Mouse (Mus musculus): ENCODE results near the gene Ankdd1a. TPM values are rescaled to one million over a fixed set of nuclear protein-coding genes. Genes with fewer than 3 reads are reported as not detected.

Gene Ankdd1a
- polyA plus RNA-seq (2015; fragmentation: Nextera tagmentation; extraction: Ambion mirVana) = 0.18 and 0.35 TPM in 2 replicates

DNA sequence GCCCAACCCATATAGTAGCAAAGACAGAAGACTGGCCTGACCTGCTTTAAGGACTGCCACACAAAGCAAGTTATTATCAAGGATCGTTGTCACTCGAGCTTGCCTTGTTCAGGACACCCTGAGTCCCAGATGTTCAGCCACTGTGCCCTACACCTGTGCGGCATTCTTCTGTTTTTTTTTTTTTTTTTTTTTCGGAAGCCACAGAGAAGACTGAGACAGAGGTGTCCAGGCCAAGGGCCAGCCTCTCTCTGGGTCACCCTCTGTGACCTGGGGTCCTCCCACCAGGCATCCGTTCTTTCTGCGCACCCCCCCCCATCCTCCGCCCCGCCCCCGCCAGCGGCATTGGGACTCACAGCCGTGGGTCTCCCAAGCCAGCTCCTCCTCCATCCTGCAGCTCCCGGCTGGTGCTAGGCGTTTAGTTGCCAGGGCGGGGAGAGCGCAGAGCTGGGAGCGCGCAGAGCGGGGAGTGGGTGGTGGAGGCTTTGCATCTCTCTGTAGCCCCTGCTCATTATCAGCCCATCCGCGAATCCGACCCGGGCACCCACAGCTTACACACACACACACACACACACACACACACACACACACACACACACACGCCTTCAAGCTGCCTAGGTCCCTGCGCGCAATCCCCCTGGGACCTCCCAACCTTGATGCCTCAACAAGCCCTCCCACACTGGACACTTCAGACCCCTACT is at the start of gene Ankdd1a:
Gene Ankdd1a, minus strand, starts transcription at position 387 of the 698 bp plus-strand sequence.
- no peak for TF ChIP-seq EP300 (optimal IDR thresholded peaks at IDR 0.05)
- no peak for TF ChIP-seq CTCF (IDR thresholded peaks at IDR 0.05; ENCODE audit: low read depth)
- no peaks in the 10 kb centered on the region for H3K36me3 ChIP-seq (ENCODE audit: control insufficient read depth, insufficient read depth, low read length)
- H3K4me1 ChIP-seq (replicated peaks; ENCODE audit: control insufficient read depth, insufficient read depth) = no peaks in the 10 kb centered on the region
- peak within 1 kb of the TSS; percentile 12; the same call in 1 of the 2 replicates for H3K4me3 ChIP-seq (ENCODE audit: low read depth, low read length)
- 7% methylated on average over 21 of the region's 25 CpGs for WGBS
- H3K27me3 ChIP-seq (ENCODE audit: control insufficient read depth, insufficient read depth, low read length) = no peaks in the 10 kb centered on the region
- no peaks in the 10 kb centered on the region for H3K9me3 ChIP-seq (ENCODE audit: control insufficient read depth, low read length)
- DNase-seq (ENCODE audit: low spot score) (no peak), ATAC-seq (ENCODE audit: low FRiP score, low TSS enrichment) (no peak)
- H3K27ac ChIP-seq (replicated peaks) = no peak within 1 kb of the TSS
- H3K4me2 ChIP-seq (replicated peaks; ENCODE audit: low read depth) = peak within 1 kb of the TSS; percentile 42
- H3K9ac ChIP-seq (ENCODE audit: low read length) = no peak within 1 kb of the TSS

DNA sequence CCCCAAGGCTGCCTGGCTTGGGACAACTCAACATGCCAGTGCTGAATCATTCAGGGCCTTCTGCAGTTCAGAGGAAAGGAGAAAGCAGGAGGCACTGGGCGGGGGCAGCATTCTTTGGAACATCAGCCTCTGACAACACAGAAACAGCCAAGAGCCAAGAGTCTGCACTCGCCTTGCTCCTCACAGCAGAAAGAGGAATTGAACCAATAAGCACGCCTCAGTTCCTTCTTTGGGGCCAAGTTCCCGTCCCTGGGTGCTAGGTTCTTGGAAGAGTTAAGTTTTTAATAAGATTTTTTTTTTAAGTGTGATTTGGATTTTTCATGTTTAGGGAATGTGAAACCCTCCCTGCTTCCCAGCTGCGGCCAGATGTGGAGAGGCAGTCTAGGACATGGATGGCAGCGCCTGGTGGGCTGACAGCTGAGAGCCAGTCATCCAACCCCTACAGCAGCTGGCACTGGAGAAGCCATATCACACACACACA is 49.5 kb upstream of the Ankdd1a start:
- Histone ChIP-seq H3K27ac (replicated peaks) (peak overlapping the region; percentile 81), H3K4me1 (replicated peaks; ENCODE audit: control insufficient read depth, insufficient read depth) (no peaks in the 10 kb centered on the region), H3K4me3 (ENCODE audit: low read depth, low read length) (no peak overlapping the region), H3K27me3 (ENCODE audit: control insufficient read depth, insufficient read depth, low read length) (no peaks in the 10 kb centered on the region), H3K9me3 (ENCODE audit: control insufficient read depth, low read length) (no peaks in the 10 kb centered on the region), H3K36me3 (ENCODE audit: control insufficient read depth, insufficient read depth, low read length) (peaks cover 13% of the 10 kb centered on the region; the same call in 1 of the 2 replicates), H3K4me2 (replicated peaks; ENCODE audit: low read depth) (no peak overlapping the region), H3K9ac (ENCODE audit: low read length) (no peak overlapping the region)
- 42% methylated on average over 6 of the region's 6 CpGs for WGBS
- no peak for TF ChIP-seq EP300 (optimal IDR thresholded peaks at IDR 0.05)
- no peak for TF ChIP-seq CTCF (IDR thresholded peaks at IDR 0.05; ENCODE audit: low read depth)
- no peak for DNase-seq (ENCODE audit: low spot score)
- peak; percentile 60; the same call in 1 of the 2 replicates for ATAC-seq (ENCODE audit: low FRiP score, low TSS enrichment)

DNA sequence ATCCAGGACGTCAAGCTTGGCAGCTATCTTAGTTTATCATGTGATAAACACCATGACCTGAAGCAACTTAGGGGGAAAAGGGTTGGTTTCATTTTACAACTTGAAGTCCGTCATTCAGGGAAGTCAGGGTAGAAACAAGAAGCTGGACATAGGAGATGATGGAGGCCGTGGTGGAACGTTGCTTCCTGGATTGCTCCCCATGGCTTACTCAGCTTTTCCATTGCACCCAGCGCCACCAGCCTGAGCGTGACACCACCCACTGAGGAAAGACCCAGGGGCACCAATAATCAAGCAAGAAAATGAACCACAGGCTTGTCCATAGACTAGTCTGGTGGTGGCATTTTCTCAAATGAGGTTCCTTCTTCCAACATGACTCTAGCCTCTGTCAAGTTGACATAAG is 48.8 kb upstream of the Ankdd1a start:
- 77% methylated on average over 6 of the region's 6 CpGs for WGBS
- TF ChIP-seq EP300 (optimal IDR thresholded peaks at IDR 0.05) (no peak), CTCF (IDR thresholded peaks at IDR 0.05; ENCODE audit: low read depth) (no peak)
- H3K27ac ChIP-seq (replicated peaks) = peak overlapping the region; percentile 81

GRCm38 (mm10) chr9:65564698-65565097 is 44.7 kb upstream of the Ankdd1a start:
- Histone ChIP-seq H3K9me3 (ENCODE audit: control insufficient read depth, low read length) (no peaks in the 10 kb centered on the region), H3K27me3 (ENCODE audit: control insufficient read depth, insufficient read depth, low read length) (no peaks in the 10 kb centered on the region), H3K36me3 (ENCODE audit: control insufficient read depth, insufficient read depth, low read length) (peaks cover 6% of the 10 kb centered on the region; the same call in 1 of the 2 replicates), H3K4me1 (replicated peaks; ENCODE audit: control insufficient read depth, insufficient read depth) (no peaks in the 10 kb centered on the region), H3K4me2 (replicated peaks; ENCODE audit: low read depth) (no peak overlapping the region), H3K4me3 (ENCODE audit: low read depth, low read length) (no peak overlapping the region), H3K27ac (replicated peaks) (no peak overlapping the region), H3K9ac (ENCODE audit: low read length) (no peak overlapping the region)
- ATAC-seq (ENCODE audit: low FRiP score, low TSS enrichment) (no peak), DNase-seq (ENCODE audit: low spot score) (no peak)
- TF ChIP-seq EP300 (optimal IDR thresholded peaks at IDR 0.05) (no peak), CTCF (IDR thresholded peaks at IDR 0.05; ENCODE audit: low read depth) (no peak)
- WGBS = 95% methylated on average over 2 of the region's 2 CpGs

More for the DNA sequence above, 48.8 kb upstream of the Ankdd1a start:
- H3K27me3 ChIP-seq (ENCODE audit: control insufficient read depth, insufficient read depth, low read length) = no peaks in the 10 kb centered on the region
- no peak for DNase-seq (ENCODE audit: low spot score)
- peaks cover 13% of the 10 kb centered on the region; the same call in 1 of the 2 replicates for H3K36me3 ChIP-seq (ENCODE audit: control insufficient read depth, insufficient read depth, low read length)
- no peaks in the 10 kb centered on the region for H3K9me3 ChIP-seq (ENCODE audit: control insufficient read depth, low read length)
- ATAC-seq (ENCODE audit: low FRiP score, low TSS enrichment) = no peak
- H3K4me3 ChIP-seq (ENCODE audit: low read depth, low read length) = no peak overlapping the region
- H3K4me2 ChIP-seq (replicated peaks; ENCODE audit: low read depth) = no peak overlapping the region
- H3K4me1 ChIP-seq (replicated peaks; ENCODE audit: control insufficient read depth, insufficient read depth) = no peaks in the 10 kb centered on the region
- no peak overlapping the region for H3K9ac ChIP-seq (ENCODE audit: low read length)

- Histone ChIP-seq H3K4me3 (ENCODE audit: low read depth, low read length) (no peak overlapping the region), H3K27me3 (ENCODE audit: control insufficient read depth, insufficient read depth, low read length) (no peaks in the 10 kb centered on the region), H3K4me1 (replicated peaks; ENCODE audit: control insufficient read depth, insufficient read depth) (no peaks in the 10 kb centered on the region), H3K36me3 (ENCODE audit: control insufficient read depth, insufficient read depth, low read length) (no peaks in the 10 kb centered on the region; the same call in 1 of the 2 replicates), H3K27ac (replicated peaks) (no peak overlapping the region), H3K9me3 (ENCODE audit: control insufficient read depth, low read length) (no peaks in the 10 kb centered on the region), H3K4me2 (replicated peaks; ENCODE audit: low read depth) (no peak overlapping the region), H3K9ac (ENCODE audit: low read length) (no peak overlapping the region)
- WGBS = 85% methylated on average over 5 of the region's 5 CpGs
- no peak for TF ChIP-seq EP300 (optimal IDR thresholded peaks at IDR 0.05)
- TF ChIP-seq CTCF (IDR thresholded peaks at IDR 0.05; ENCODE audit: low read depth) = no peak
- DNase-seq (ENCODE audit: low spot score) (no peak), ATAC-seq (ENCODE audit: low FRiP score, low TSS enrichment) (no peak)
Observed at GRCm38 (mm10) chr9:65563073-65563472, 43.1 kb upstream of the Ankdd1a start.

GRCm38 (mm10) chr9:65562081-65562506 is 42.1 kb upstream of the Ankdd1a start:
- 38% methylated on average over 4 of the region's 4 CpGs for WGBS
- H3K4me3 ChIP-seq (ENCODE audit: low read depth, low read length) = no peak overlapping the region
- peak overlapping the region; percentile 56 for H3K27ac ChIP-seq (replicated peaks)
- H3K9me3 ChIP-seq (ENCODE audit: control insufficient read depth, low read length) = no peaks in the 10 kb centered on the region
- peak overlapping the region; percentile 8; the same call in 1 of the 2 replicates for H3K9ac ChIP-seq (ENCODE audit: low read length)
- H3K27me3 ChIP-seq (ENCODE audit: control insufficient read depth, insufficient read depth, low read length) = no peaks in the 10 kb centered on the region
- ATAC-seq (ENCODE audit: low FRiP score, low TSS enrichment) = peak; percentile 81
- peak; percentile 33 for DNase-seq (ENCODE audit: low spot score)
- no peaks in the 10 kb centered on the region for H3K4me1 ChIP-seq (replicated peaks; ENCODE audit: control insufficient read depth, insufficient read depth)
- no peaks in the 10 kb centered on the region; the same call in 1 of the 2 replicates for H3K36me3 ChIP-seq (ENCODE audit: control insufficient read depth, insufficient read depth, low read length)
- TF ChIP-seq EP300 (optimal IDR thresholded peaks at IDR 0.05) (no peak), CTCF (IDR thresholded peaks at IDR 0.05; ENCODE audit: low read depth) (no peak)
- H3K4me2 ChIP-seq (replicated peaks; ENCODE audit: low read depth) = no peak overlapping the region

All from stomach, postnatal 0 days (tissue).